Mouse (Mus musculus): Measurements from ENCODE around the gene Ptprr.

DNA sequence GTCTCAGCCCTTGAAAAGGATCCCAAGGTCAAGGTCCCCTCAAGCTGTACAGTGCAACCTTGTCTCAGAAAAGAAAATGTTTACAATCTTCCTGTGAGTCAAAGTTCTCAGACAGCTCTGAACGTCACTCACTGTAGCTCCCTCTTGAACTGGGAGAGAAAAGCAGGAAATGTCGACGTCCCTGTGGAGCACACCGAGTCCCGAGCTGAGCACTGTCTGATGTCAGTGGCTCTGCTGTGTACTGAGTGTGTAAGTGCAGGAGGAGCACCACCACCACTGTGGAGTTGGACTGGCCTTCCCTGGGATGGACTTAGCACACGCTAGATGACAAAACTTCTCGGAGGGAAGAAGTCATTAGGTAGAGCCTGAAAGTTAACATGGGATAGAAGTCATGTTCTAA lies 225.4 kb downstream of the Ptprr start:
- TF ChIP-seq POLR2A (IDR thresholded peaks at IDR 0.05; ENCODE audit: control insufficient read depth, low read depth, low read length) (no peak), CTCF (IDR thresholded peaks at IDR 0.05; ENCODE audit: control insufficient read depth, insufficient read depth, insufficient replicate concordance, low read depth, low read length) (no peak)
